20 mouse cellular contexts compared by ENCODE assay signal in genomic region chr19:3656144-3656543, GRCm38 (mm10). TPM values are rescaled to one million over a fixed set of nuclear protein-coding genes. Genes with fewer than 3 reads are reported as not detected.
A peak's percentile ranks its signal among the peaks of the same experiment; 100 is the strongest.
DNase-seq lines count a peak whose midpoint lies in the region; ATAC-seq and TF ChIP-seq lines count a peak whose summit lies in the region.
"Had no signal": no experiment of that assay in that cellular context is flagged by ENCODE, and none has a peak within 500 bp of the region (broad histone marks: within the 10 kb centered on the region; RNA-seq: fewer than 3 reads in every experiment).

No protein-coding gene starts in this region.

- H3K36me3 ChIP-seq in liver, embryonic 12.5 days: peaks cover 51% of the 10 kb centered on the region
- H3K36me3 ChIP-seq in hindbrain, postnatal 0 days (ENCODE audit: insufficient read depth, low read length): peaks cover 2% of the 10 kb centered on the region; the same call in 1 of the 2 replicates

- H3K9me3 ChIP-seq in liver, embryonic 12.5 days (replicated peaks): 0 out of 2 replicates have a peak, but pooled peaks cover 4% of the 10 kb centered on the region
- H3K9me3 ChIP-seq in hindbrain, postnatal 0 days (ENCODE audit: low read length): no peaks in the 10 kb centered on the region
- H3K9me3 ChIP-seq: neural tube, embryonic 15.5 days had no signal

- H3K4me1 ChIP-seq in liver, embryonic 12.5 days: peaks cover 24% of the 10 kb centered on the region
- H3K4me1 ChIP-seq in hindbrain, postnatal 0 days (ENCODE audit: insufficient read depth, low read length): no peaks in the 10 kb centered on the region
- H3K4me1 ChIP-seq: forebrain, embryonic 13.5 days; midbrain, embryonic 12.5 days had no signal

- no peak overlapping the region for H3K4me2 ChIP-seq in liver, embryonic 12.5 days
- no peak overlapping the region for H3K4me2 ChIP-seq in hindbrain, postnatal 0 days (ENCODE audit: low read depth, low read length)
- H3K4me2 ChIP-seq: forebrain, embryonic 13.5 days; midbrain, embryonic 12.5 days; neural tube, embryonic 15.5 days had no signal

- TF ChIP-seq CTCF in hindbrain, postnatal 0 days (IDR thresholded peaks at IDR 0.05; ENCODE audit: low read depth): no peak

- 50% methylated on average over 1 of the region's 1 CpGs for WGBS in liver, embryonic 12.5 days (ENCODE audit: insufficient replicate concordance)
- 59% methylated on average over 1 of the region's 1 CpGs for WGBS in hindbrain, postnatal 0 days

- no peak overlapping the region for H3K4me3 ChIP-seq in liver, embryonic 12.5 days
- H3K4me3 ChIP-seq in hindbrain, postnatal 0 days (ENCODE audit: low read length): no peak overlapping the region
- H3K4me3 ChIP-seq: forebrain, embryonic 13.5 days; heart, embryonic 10.5 days; midbrain, embryonic 12.5 days; neural tube, embryonic 15.5 days had no signal

- peak; percentile 29 for DNase-seq in adrenal gland, postnatal 14 days
- no peak for DNase-seq in adrenal gland, adult 8-10 months
- no peak for DNase-seq in liver
- DNase-seq in thymus, postnatal 14 days: peak; percentile 10
- DNase-seq in thymus, postnatal 36 days: no peak
- no peak for DNase-seq in Muller cell, postnatal 12 days (ENCODE audit: inconsistent ontology term)
- no peak for DNase-seq in hindbrain, postnatal 0 days (ENCODE audit: low spot score)
- DNase-seq: adrenal gland, postnatal 36 days; cerebellum, adult 8-10 months; gastrocnemius, postnatal 25 days; left cerebral cortex, postnatal 4 days had no signal

- ATAC-seq in liver, embryonic 12.5 days: no peak
- no peak for ATAC-seq in hindbrain, postnatal 0 days
- ATAC-seq: activated CD4-positive, CD25-positive, alpha-beta regulatory T cell, adult 4 months; forebrain, embryonic 13.5 days; inflammation-experienced regulatory T-cells, adult 6 months; Patski had no signal

- H3K27me3 ChIP-seq in liver, embryonic 12.5 days (replicated peaks): no peaks in the 10 kb centered on the region
- no peaks in the 10 kb centered on the region for H3K27me3 ChIP-seq in hindbrain, postnatal 0 days (ENCODE audit: insufficient read depth, low read length)
- H3K27me3 ChIP-seq: forebrain, embryonic 13.5 days; midbrain, embryonic 12.5 days; neural tube, embryonic 15.5 days; Patski had no signal

- no peak overlapping the region for H3K9ac ChIP-seq in liver, embryonic 12.5 days
- H3K9ac ChIP-seq in hindbrain, postnatal 0 days (replicated peaks; ENCODE audit: low read length): no peak overlapping the region
- H3K9ac ChIP-seq: forebrain, embryonic 13.5 days; midbrain, embryonic 12.5 days; neural tube, embryonic 15.5 days had no signal

- peak overlapping the region; percentile 6; the same call in 1 of the 2 replicates for H3K27ac ChIP-seq in liver, embryonic 12.5 days
- H3K27ac ChIP-seq in hindbrain, postnatal 0 days: no peak overlapping the region
- H3K27ac ChIP-seq: forebrain, embryonic 13.5 days; heart, embryonic 10.5 days; kidney, postnatal 0 days; midbrain, embryonic 12.5 days; neural tube, embryonic 15.5 days had no signal

RNA-seq across cellular contexts. Expression of gene Lrp5, which starts 30.2 kb away (rescaled TPM):
- total RNA-seq in adrenal gland, postnatal 14 days (2021): 96.5 and 97.9 TPM in 2 replicates
- 100 to 1,000 TPM in 3 of 4 experiments, 10 to 100 TPM in 1; 99.3 to 161 (median 120) TPM for total RNA-seq in adrenal gland, adult 8-10 months (2022)
- 2.7 TPM in 2 replicates for polyA plus RNA-seq in liver, embryonic 12.5 days (2016; fragmentation: Nextera tagmentation; extraction: Ambion mirVana)
- 16.4 and 17.6 TPM in 2 replicates for total RNA-seq in hindbrain, postnatal 0 days (2014; rRNA removed)
- polyA plus RNA-seq in hindbrain, postnatal 0 days (2015; fragmentation: Nextera tagmentation; extraction: Ambion mirVana): 0.69 and 1.1 TPM in 2 replicates

RNA-seq across cellular contexts. Expression of gene 1810055G02Rik, which starts 51.9 kb away (rescaled TPM):
- 29.2 and 33.7 TPM in 2 replicates for total RNA-seq in adrenal gland, postnatal 14 days (2021)
- total RNA-seq in adrenal gland, adult 8-10 months (2022): 10 to 100 TPM; 29.1 to 42.7 (median 32.1) TPM
- 16.4 and 16.5 TPM in 2 replicates for polyA plus RNA-seq in liver, embryonic 12.5 days (2016; fragmentation: Nextera tagmentation; extraction: Ambion mirVana)
- 57.7 and 60.8 TPM in 2 replicates for total RNA-seq in hindbrain, postnatal 0 days (2014; rRNA removed)
- polyA plus RNA-seq in hindbrain, postnatal 0 days (2015; fragmentation: Nextera tagmentation; extraction: Ambion mirVana): 33.3 and 37.2 TPM in 2 replicates

Comparison
In these comparisons a context has a peak if more than half of its experiments do, and no peak if none do; other contexts are left out.
1. DNase-seq: peak in adrenal gland, postnatal 14 days (single experiment) and thymus, postnatal 14 days (single experiment); none in adrenal gland, adult 8-10 months (single experiment), liver (single experiment), thymus, postnatal 36 days (0 of 2), Muller cell, postnatal 12 days (single experiment) and hindbrain, postnatal 0 days (single experiment).